Mouse (Mus musculus) embryonic fibroblast, embryonic 13.5 days (primary cell): ENCODE measurements around the gene Senp2.

Source experiments
- CTCF ChIP-seq: IDR thresholded peaks from 2 replicates; pipeline ENCODE4 v1.5.1; 2011; ENCODE audit warnings: mild to moderate bottlenecking, control low read depth, low read length, moderate library complexity, borderline replicate concordance; ENCODE audit not compliant: insufficient read depth
- POLR2A ChIP-seq: IDR thresholded peaks from 2 replicates; pipeline ENCODE4 v1.6.1; 2011; ENCODE audit warnings: low read depth, mild to moderate bottlenecking, control low read depth, low read length, moderate library complexity

DNA sequence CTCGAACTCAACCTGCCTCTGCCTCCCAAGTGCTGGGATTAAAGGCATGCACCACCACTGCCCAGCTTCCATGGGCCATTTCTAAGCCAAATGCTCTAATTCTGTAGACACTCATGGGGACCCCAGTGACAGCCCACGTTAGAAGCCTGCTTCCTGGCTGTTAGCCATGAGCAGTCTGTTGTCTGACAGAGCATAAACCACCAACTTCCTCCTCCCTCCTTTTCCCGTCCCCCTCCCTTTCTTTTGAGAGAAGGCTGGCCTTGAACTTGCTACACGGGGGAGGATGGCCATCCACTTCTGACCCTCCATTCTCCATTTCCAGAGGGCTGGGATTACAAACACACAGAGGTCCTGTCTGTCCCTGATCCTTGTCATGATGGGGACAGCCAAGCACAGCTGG lies 53.0 kb downstream of the Senp2 start:
- TF ChIP-seq CTCF (no peak), POLR2A (no peak)
